ENCODE assay signal across 22 mouse cellular contexts in genomic region chr7:58705158-58705557, GRCm38 (mm10).
"Had no signal": no experiment of that assay in that cellular context is flagged by ENCODE, and none has a peak within 500 bp of the region (broad histone marks: within the 10 kb centered on the region; RNA-seq: fewer than 3 reads in every experiment).

No protein-coding gene starts in this region.

- DNase-seq: gastrocnemius, postnatal 10 days; gastrocnemius, postnatal 25 days; heart, adult 18-20 months; heart, postnatal 14 days; heart, postnatal 36 days; kidney, adult 18-20 months; kidney, adult 8-10 months; kidney, postnatal 10 days; kidney, postnatal 25 days; layer of hippocampus, postnatal 36 days; liver; liver, embryonic 13.5 days had no signal

- ATAC-seq: hindbrain, embryonic 16.5 days; inflammation-experienced regulatory T-cells, adult 6 months; intestine, embryonic 15.5 days; intestine, postnatal 0 days had no signal

- H3K4me3 ChIP-seq: heart, embryonic 13.5 days; heart, embryonic 15.5 days; hindbrain, embryonic 13.5 days; intestine, embryonic 15.5 days; limb, embryonic 10.5 days; limb, embryonic 12.5 days; liver, embryonic 13.5 days; liver, embryonic 15.5 days had no signal

- H3K27ac ChIP-seq: heart, embryonic 13.5 days; heart, embryonic 15.5 days; hindbrain, embryonic 13.5 days; intestine, embryonic 15.5 days; limb, embryonic 10.5 days; limb, embryonic 12.5 days; liver, embryonic 13.5 days; liver, embryonic 15.5 days had no signal
